Mouse (Mus musculus) CD4-positive helper T cell, adult 2 months (primary cell): ENCODE data around the gene Gm10643.

Source experiments
- DNase-seq: peaks from one replicate; pipeline ENCODE4 v3.0.0-alpha.2; 2012; ENCODE audit warnings: low read depth, missing footprints, low spot score

The Gm10643 gene

GRCm38 (mm10) chr8:84071921-84072320 is 7.0 kb upstream of the Gm10643 start:
- DNase-seq, result no peak

- DNase-seq, result no peak
Observed at GRCm38 (mm10) chr8:84070667-84071066, 5.7 kb upstream of the Gm10643 start.

GRCm38 (mm10) chr8:84070241-84070640 is 5.3 kb upstream of the Gm10643 start:
- no peak for DNase-seq

GRCm38 (mm10) chr8:84069750-84070149 is 4.8 kb upstream of the Gm10643 start:
- DNase-seq, result no peak

GRCm38 (mm10) chr8:84069169-84069568 is 4.2 kb upstream of the Gm10643 start:
- DNase-seq, result no peak

GRCm38 (mm10) chr8:84068316-84069035 is 3.5 kb upstream of the Gm10643 start:
- no peak for DNase-seq

GRCm38 (mm10) chr8:84067911-84068310 is 3.0 kb upstream of the Gm10643 start:
- no peak for DNase-seq

- peak; percentile 96 for DNase-seq
Observed at GRCm38 (mm10) chr8:84067047-84067573, 2.2 kb upstream of the Gm10643 start.

- DNase-seq, result peak; percentile 100
Observed at GRCm38 (mm10) chr8:84066291-84066930, 1.5 kb upstream of the Gm10643 start, which contains the start of gene Rfx1. TSS of gene Rfx1 (plus strand) at chr8:84066834.

GRCm38 (mm10) chr8:84065457-84066072 is 628 bp upstream of the Gm10643 start:
- no peak for DNase-seq

- peak; percentile 85 for DNase-seq
Observed at GRCm38 (mm10) chr8:84063861-84064610, 901 bp downstream of the Gm10643 start.

GRCm38 (mm10) chr8:84060245-84060644 is 4.7 kb downstream of the Gm10643 start:
- DNase-seq, result no peak

GRCm38 (mm10) chr8:84059226-84059625 is 5.7 kb downstream of the Gm10643 start:
- DNase-seq, result no peak

- no peak for DNase-seq
Observed at GRCm38 (mm10) chr8:84057827-84058226, 7.1 kb downstream of the Gm10643 start.

GRCm38 (mm10) chr8:84053229-84053628 is 11.7 kb downstream of the Gm10643 start:
- no peak for DNase-seq

GRCm38 (mm10) chr8:84052746-84053145 is 12.2 kb downstream of the Gm10643 start:
- DNase-seq, result no peak

- no peak for DNase-seq
Observed at GRCm38 (mm10) chr8:84048171-84048570, 16.8 kb downstream of the Gm10643 start.

- DNase-seq, result no peak
Observed at GRCm38 (mm10) chr8:84046505-84046904, 18.4 kb downstream of the Gm10643 start.

GRCm38 (mm10) chr8:84044900-84045299 is 20.0 kb downstream of the Gm10643 start, which contains the start of gene Rln3:
TSS of gene Rln3 (minus strand) at chr8:84045000.
- no peak for DNase-seq

- DNase-seq, result no peak
Observed at GRCm38 (mm10) chr8:84044103-84044502, 20.8 kb downstream of the Gm10643 start.

GRCm38 (mm10) chr8:84042948-84043342 is 22.0 kb downstream of the Gm10643 start:
- no peak for DNase-seq
